Mouse (Mus musculus): ENCODE results near the gene Cd52.

- TF ChIP-seq POLR2A (IDR thresholded peaks at IDR 0.05; ENCODE audit: control insufficient read depth, low read depth, low read length) (no peak; the same call in 1 of the 2 replicates), CTCF (IDR thresholded peaks at IDR 0.05; ENCODE audit: control insufficient read depth, insufficient read depth, insufficient replicate concordance, low read depth, low read length) (no peak)
These were observed 36.6 kb downstream of the Cd52 start for GRCm38 (mm10) chr4:134058166-134058715.
